Mouse (Mus musculus): ENCODE data around the gene Chrd. TPM values are rescaled to one million over a fixed set of nuclear protein-coding genes. Genes with fewer than 3 reads are reported as not detected.

Gene Chrd
- total and polyA plus RNA-seq, 3 experiments, result 0.05 TPM; not detected in 2

DNA sequence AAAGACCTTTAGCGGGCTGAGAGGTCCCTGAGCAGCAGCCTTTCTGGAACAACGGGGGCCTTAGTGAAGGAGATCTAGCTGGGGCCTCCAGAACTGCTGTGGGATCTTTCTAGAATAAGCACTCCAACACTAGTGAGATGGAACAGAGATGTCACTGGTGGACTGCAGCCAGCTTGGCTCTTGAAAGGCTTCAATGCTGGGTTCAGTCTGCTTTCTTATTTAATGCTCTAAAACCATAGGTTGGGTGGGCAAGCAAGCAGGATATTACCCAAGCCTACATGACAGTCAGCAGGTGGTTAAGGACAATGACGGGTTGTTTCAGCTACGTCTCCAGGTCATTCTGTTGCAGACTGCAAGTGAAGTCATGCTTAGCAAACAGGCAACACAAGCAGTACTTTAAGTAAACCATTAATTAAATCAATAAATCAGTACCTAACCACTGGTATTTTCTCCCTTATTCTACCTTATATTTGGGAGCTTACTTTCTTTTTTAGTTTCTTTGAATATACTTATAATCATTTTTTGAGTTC lies 48.2 kb downstream of the Chrd start:
- Histone ChIP-seq H3K4me1 (ENCODE audit: insufficient read depth, low read depth, low read length) (no peaks in the 10 kb centered on the region), H3K27me3 (ENCODE audit: insufficient read depth, low read length) (peaks cover 5% of the 10 kb centered on the region), H3K9me3 (replicated peaks) (no peaks in the 10 kb centered on the region), H3K36me3 (replicated peaks) (no peaks in the 10 kb centered on the region), H3K4me3 (ENCODE audit: low read depth, low read length) (no peak overlapping the region)
- ATAC-seq (ENCODE audit: extremely low read depth, insufficient number of reproducible peaks, low FRiP score, poor library complexity, severe bottlenecking) (no peak), DNase-seq (ENCODE audit: low spot score) (no peak)
- TF ChIP-seq GATA2 (IDR thresholded peaks at IDR 0.05; ENCODE audit: borderline replicate concordance, low read depth, low read length), result no peak

DNA sequence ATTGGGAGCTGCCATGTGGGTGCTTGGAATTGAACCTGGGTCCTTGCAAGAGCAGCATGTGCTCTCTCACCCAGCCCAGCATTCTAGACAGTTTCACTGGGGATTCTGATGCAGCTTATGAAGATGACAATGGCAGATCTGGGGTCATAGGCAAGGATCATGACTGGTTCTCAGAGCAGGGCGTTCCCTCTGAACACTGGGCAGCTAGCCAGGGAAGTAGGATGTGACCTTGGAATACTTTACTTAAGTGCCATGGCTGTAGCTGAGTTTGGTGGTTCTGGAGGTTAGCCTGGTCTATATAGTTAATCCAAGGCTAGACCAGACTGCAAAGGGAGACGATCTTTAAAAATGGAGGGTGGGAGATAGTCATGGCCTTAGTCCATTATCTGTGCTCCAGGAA lies 51.0 kb downstream of the Chrd start:
- DNase-seq (ENCODE audit: low spot score) (no peak), ATAC-seq (ENCODE audit: extremely low read depth, insufficient number of reproducible peaks, low FRiP score, poor library complexity, severe bottlenecking) (no peak)
- H3K27me3 ChIP-seq (ENCODE audit: insufficient read depth, low read length), result peaks cover 3% of the 10 kb centered on the region
- no peaks in the 10 kb centered on the region for H3K9me3 ChIP-seq (replicated peaks)
- H3K4me3 ChIP-seq (ENCODE audit: low read depth, low read length), result no peak overlapping the region
- H3K4me1 ChIP-seq (ENCODE audit: insufficient read depth, low read depth, low read length), result no peaks in the 10 kb centered on the region
- TF ChIP-seq CTCF (IDR thresholded peaks at IDR 0.05; ENCODE audit: low read depth, low read length) (no peak), TAL1 (conservative IDR thresholded peaks at IDR 0.05; ENCODE audit: low read depth, low read length) (no peak), GATA1 (IDR thresholded peaks at IDR 0.05; ENCODE audit: borderline replicate concordance, low read length) (no peak), POLR2AphosphoS5 (IDR thresholded peaks at IDR 0.05; ENCODE audit: insufficient replicate concordance, low read depth, low read length) (no peak), GATA2 (IDR thresholded peaks at IDR 0.05; ENCODE audit: borderline replicate concordance, low read depth, low read length) (no peak)
- no peaks in the 10 kb centered on the region for H3K36me3 ChIP-seq (replicated peaks)

DNA sequence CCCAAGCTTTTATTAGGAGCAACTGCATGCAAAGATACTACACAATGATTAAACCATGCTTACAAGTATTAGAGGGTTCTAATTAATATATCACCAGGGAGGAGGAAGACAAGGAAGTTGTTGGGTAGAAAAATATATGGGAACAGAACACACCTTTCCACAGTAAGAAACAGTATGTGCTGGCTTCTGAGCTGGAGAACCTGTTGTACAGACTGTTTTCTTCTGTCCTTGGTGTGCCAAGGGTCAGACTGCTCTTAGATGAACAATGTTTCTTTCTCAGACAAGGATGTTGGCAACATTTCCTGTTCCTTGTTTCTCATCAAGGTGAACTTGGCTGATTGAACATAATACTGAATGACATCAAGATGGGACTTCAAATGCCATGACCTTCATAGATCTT lies 51.8 kb downstream of the Chrd start:
- no peaks in the 10 kb centered on the region for H3K36me3 ChIP-seq (replicated peaks)
- ATAC-seq (ENCODE audit: extremely low read depth, insufficient number of reproducible peaks, low FRiP score, poor library complexity, severe bottlenecking), result no peak
- no peaks in the 10 kb centered on the region for H3K9me3 ChIP-seq (replicated peaks)
- no peak for TF ChIP-seq CTCF (IDR thresholded peaks at IDR 0.05; ENCODE audit: low read depth, low read length)
- TF ChIP-seq TAL1 (conservative IDR thresholded peaks at IDR 0.05; ENCODE audit: low read depth, low read length), result no peak
- TF ChIP-seq POLR2AphosphoS5 (IDR thresholded peaks at IDR 0.05; ENCODE audit: insufficient replicate concordance, low read depth, low read length), result no peak
- TF ChIP-seq GATA2 (IDR thresholded peaks at IDR 0.05; ENCODE audit: borderline replicate concordance, low read depth, low read length), result no peak
- TF ChIP-seq GATA1 (IDR thresholded peaks at IDR 0.05; ENCODE audit: borderline replicate concordance, low read length), result no peak
- no peak overlapping the region for H3K4me3 ChIP-seq (ENCODE audit: low read depth, low read length)
- no peaks in the 10 kb centered on the region for H3K4me1 ChIP-seq (ENCODE audit: insufficient read depth, low read depth, low read length)
- no peak for DNase-seq (ENCODE audit: low spot score)
- peaks cover 3% of the 10 kb centered on the region; the same call in 1 of the 2 replicates for H3K27me3 ChIP-seq (ENCODE audit: insufficient read depth, low read length)

DNA sequence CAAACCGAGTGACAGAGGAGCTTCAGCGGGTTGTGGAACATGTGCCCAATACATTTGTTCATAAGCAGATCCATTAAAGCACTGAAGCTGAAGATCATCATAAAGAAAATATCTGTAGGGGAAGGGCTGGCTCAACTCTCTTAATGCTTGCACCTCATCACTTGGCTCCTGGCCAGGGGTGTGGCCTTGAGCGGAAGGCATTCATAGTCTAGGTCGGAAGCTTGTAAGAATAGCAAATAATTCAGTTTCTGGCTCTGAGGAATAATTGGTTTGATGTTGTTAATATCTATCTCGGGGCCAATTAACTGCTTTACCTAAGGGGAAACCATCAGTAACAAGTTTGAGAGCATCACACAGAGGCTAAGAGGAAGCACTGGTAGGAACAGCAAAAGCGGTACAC lies 53.6 kb downstream of the Chrd start:
- Histone ChIP-seq H3K36me3 (replicated peaks) (no peaks in the 10 kb centered on the region), H3K9me3 (replicated peaks) (no peaks in the 10 kb centered on the region), H3K27me3 (ENCODE audit: insufficient read depth, low read length) (peaks cover 9% of the 10 kb centered on the region; the same call in 1 of the 2 replicates), H3K4me1 (ENCODE audit: insufficient read depth, low read depth, low read length) (no peaks in the 10 kb centered on the region), H3K4me3 (ENCODE audit: low read depth, low read length) (no peak overlapping the region)
- TF ChIP-seq POLR2AphosphoS5 (IDR thresholded peaks at IDR 0.05; ENCODE audit: insufficient replicate concordance, low read depth, low read length), result no peak
- TF ChIP-seq GATA1 (IDR thresholded peaks at IDR 0.05; ENCODE audit: borderline replicate concordance, low read length), result no peak
- TF ChIP-seq CTCF (IDR thresholded peaks at IDR 0.05; ENCODE audit: low read depth, low read length), result no peak
- no peak for TF ChIP-seq GATA2 (IDR thresholded peaks at IDR 0.05; ENCODE audit: borderline replicate concordance, low read depth, low read length)
- no peak for TF ChIP-seq TAL1 (conservative IDR thresholded peaks at IDR 0.05; ENCODE audit: low read depth, low read length)
- no peak for ATAC-seq (ENCODE audit: extremely low read depth, insufficient number of reproducible peaks, low FRiP score, poor library complexity, severe bottlenecking)
- no peak for DNase-seq (ENCODE audit: low spot score)

DNA sequence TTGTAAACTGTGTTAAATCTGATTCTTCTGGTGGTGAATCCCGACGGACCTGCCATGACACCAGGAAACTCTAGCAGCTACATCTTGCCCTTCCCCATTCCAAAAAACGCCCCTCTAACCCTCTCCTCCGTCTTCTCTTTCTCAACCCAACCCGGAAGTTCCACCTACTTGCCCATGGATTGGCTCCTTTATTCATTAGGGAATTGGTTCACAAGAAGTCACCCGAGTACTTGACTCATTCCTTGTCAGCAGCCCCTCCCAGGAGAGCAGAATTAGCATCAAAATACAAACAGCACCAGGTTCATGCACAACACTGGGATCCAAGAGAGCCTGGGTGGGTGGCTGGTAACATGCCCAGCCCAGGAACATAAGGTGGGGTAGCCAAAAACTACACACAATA lies 58.9 kb downstream of the Chrd start:
- TF ChIP-seq POLR2AphosphoS5 (IDR thresholded peaks at IDR 0.05; ENCODE audit: insufficient replicate concordance, low read depth, low read length), result no peak
- TF ChIP-seq GATA1 (IDR thresholded peaks at IDR 0.05; ENCODE audit: borderline replicate concordance, low read length), result no peak
- no peak for TF ChIP-seq TAL1 (conservative IDR thresholded peaks at IDR 0.05; ENCODE audit: low read depth, low read length)
- TF ChIP-seq CTCF (IDR thresholded peaks at IDR 0.05; ENCODE audit: low read depth, low read length), result no peak
- TF ChIP-seq GATA2 (IDR thresholded peaks at IDR 0.05; ENCODE audit: borderline replicate concordance, low read depth, low read length), result no peak
- Histone ChIP-seq H3K36me3 (replicated peaks) (no peaks in the 10 kb centered on the region), H3K9me3 (replicated peaks) (no peaks in the 10 kb centered on the region), H3K27me3 (ENCODE audit: insufficient read depth, low read length) (peaks cover 15% of the 10 kb centered on the region), H3K4me3 (ENCODE audit: low read depth, low read length) (no peak overlapping the region), H3K4me1 (ENCODE audit: insufficient read depth, low read depth, low read length) (no peaks in the 10 kb centered on the region)
- DNase-seq (ENCODE audit: low spot score), result no peak
- ATAC-seq (ENCODE audit: extremely low read depth, insufficient number of reproducible peaks, low FRiP score, poor library complexity, severe bottlenecking), result no peak

Other genes starting within 250 kb of the Chrd start
- 40.5 and 43.6 TPM in 2 replicates for gene Eif2b5, start 234.3 kb upstream of the Chrd start, total RNA-seq (2014; fragmentation: Nextera tagmentation)
- 105 and 107 TPM in 2 replicates for gene Eif2b5, start 234.3 kb upstream of the Chrd start, total RNA-seq (2017)
- gene Eif2b5, start 234.3 kb upstream of the Chrd start, polyA plus RNA-seq (2012), result 24.8 and 25.5 TPM in 2 replicates
- 51.8 and 57.2 TPM in 2 replicates for gene Dvl3, start 216.1 kb upstream of the Chrd start, total RNA-seq (2014; fragmentation: Nextera tagmentation)
- gene Dvl3, start 216.1 kb upstream of the Chrd start, total RNA-seq (2017), result 2.8 and 3.0 TPM in 2 replicates
- 26.9 and 28.2 TPM in 2 replicates for gene Dvl3, start 216.1 kb upstream of the Chrd start, polyA plus RNA-seq (2012)
- 302 and 342 TPM in 2 replicates for gene Ap2m1, start 197.6 kb upstream of the Chrd start, total RNA-seq (2014; fragmentation: Nextera tagmentation)
- 173 and 186 TPM in 2 replicates for gene Ap2m1, start 197.6 kb upstream of the Chrd start, total RNA-seq (2017)
- 67.5 and 73.4 TPM in 2 replicates for gene Ap2m1, start 197.6 kb upstream of the Chrd start, polyA plus RNA-seq (2012)
- gene Abcf3, start 184.6 kb upstream of the Chrd start, total RNA-seq (2014; fragmentation: Nextera tagmentation), result 34.6 and 35.1 TPM in 2 replicates
- gene Abcf3, start 184.6 kb upstream of the Chrd start, total RNA-seq (2017), result 66.1 and 70.1 TPM in 2 replicates
- 21.1 and 22.1 TPM in 2 replicates for gene Abcf3, start 184.6 kb upstream of the Chrd start, polyA plus RNA-seq (2012)
- not detected in 2 replicates for gene Vwa5b2, start 143.7 kb upstream of the Chrd start, total RNA-seq (2014; fragmentation: Nextera tagmentation)
- 0.29 TPM in 1 of 2 replicates, not detected in the other for gene Vwa5b2, start 143.7 kb upstream of the Chrd start, total RNA-seq (2017)
- gene Vwa5b2, start 143.7 kb upstream of the Chrd start, polyA plus RNA-seq (2012), result 0.02 and 0.07 TPM in 2 replicates
- 16.4 and 22.1 TPM in 2 replicates for gene Eef1akmt4, start 121.5 kb upstream of the Chrd start, total RNA-seq (2014; fragmentation: Nextera tagmentation)
- gene Eef1akmt4, start 121.5 kb upstream of the Chrd start, total RNA-seq (2017), result 9.8 and 11.5 TPM in 2 replicates
- 6.0 and 8.7 TPM in 2 replicates for gene Eef1akmt4, start 121.5 kb upstream of the Chrd start, polyA plus RNA-seq (2012)
- not detected in 2 replicates for gene Gm49333, start 121.5 kb upstream of the Chrd start, total RNA-seq (2014; fragmentation: Nextera tagmentation)
- not detected in 2 replicates for gene Gm49333, start 121.5 kb upstream of the Chrd start, total RNA-seq (2017)
- not detected in 2 replicates for gene Gm49333, start 121.5 kb upstream of the Chrd start, polyA plus RNA-seq (2012)
- 36.3 and 45.6 TPM in 2 replicates for gene Alg3, start 121.4 kb upstream of the Chrd start, total RNA-seq (2014; fragmentation: Nextera tagmentation)
- gene Alg3, start 121.4 kb upstream of the Chrd start, total RNA-seq (2017), result 9.9 and 12.0 TPM in 2 replicates
- 5.5 and 12.8 TPM in 2 replicates for gene Alg3, start 121.4 kb upstream of the Chrd start, polyA plus RNA-seq (2012)
- gene Camk2n2, start 111.8 kb upstream of the Chrd start, total RNA-seq (2014; fragmentation: Nextera tagmentation), result not detected in 2 replicates
- 0.22 and 0.58 TPM in 2 replicates for gene Camk2n2, start 111.8 kb upstream of the Chrd start, total RNA-seq (2017)
- gene Camk2n2, start 111.8 kb upstream of the Chrd start, polyA plus RNA-seq (2012), result 1.1 and 1.2 TPM in 2 replicates
- gene Ece2, start 103.3 kb upstream of the Chrd start, total RNA-seq (2014; fragmentation: Nextera tagmentation), result 0.58 TPM in 1 of 2 replicates, not detected in the other
- 0.12 and 0.16 TPM in 2 replicates for gene Ece2, start 103.3 kb upstream of the Chrd start, total RNA-seq (2017)
- gene Ece2, start 103.3 kb upstream of the Chrd start, polyA plus RNA-seq (2012), result not detected in 2 replicates
- 175 and 205 TPM in 2 replicates for gene Psmd2, start 81.5 kb upstream of the Chrd start, total RNA-seq (2014; fragmentation: Nextera tagmentation)
- 246 and 273 TPM in 2 replicates for gene Psmd2, start 81.5 kb upstream of the Chrd start, total RNA-seq (2017)
- gene Psmd2, start 81.5 kb upstream of the Chrd start, polyA plus RNA-seq (2012), result 349 and 352 TPM in 2 replicates
- 325 and 411 TPM in 2 replicates for gene Eif4g1, start 64.8 kb upstream of the Chrd start, total RNA-seq (2014; fragmentation: Nextera tagmentation)
- gene Eif4g1, start 64.8 kb upstream of the Chrd start, total RNA-seq (2017), result 257 and 270 TPM in 2 replicates
- gene Eif4g1, start 64.8 kb upstream of the Chrd start, polyA plus RNA-seq (2012), result 957 and 1,213 TPM in 2 replicates
- 3.1 and 3.9 TPM in 2 replicates for gene Fam131a, start 39.9 kb upstream of the Chrd start, total RNA-seq (2014; fragmentation: Nextera tagmentation)
- 1.2 and 2.6 TPM in 2 replicates for gene Fam131a, start 39.9 kb upstream of the Chrd start, total RNA-seq (2017)
- 9.5 and 10.1 TPM in 2 replicates for gene Fam131a, start 39.9 kb upstream of the Chrd start, polyA plus RNA-seq (2012)
- gene Polr2h, start 15.5 kb upstream of the Chrd start, total RNA-seq (2014; fragmentation: Nextera tagmentation), result 17.5 and 22.7 TPM in 2 replicates
- 95.7 and 97.6 TPM in 2 replicates for gene Polr2h, start 15.5 kb upstream of the Chrd start, total RNA-seq (2017)
- 3.3 and 6.1 TPM in 2 replicates for gene Polr2h, start 15.5 kb upstream of the Chrd start, polyA plus RNA-seq (2012)
- gene Clcn2, start 15.4 kb upstream of the Chrd start, total RNA-seq (2014; fragmentation: Nextera tagmentation), result 25.8 and 26.7 TPM in 2 replicates
- gene Clcn2, start 15.4 kb upstream of the Chrd start, total RNA-seq (2017), result 16.4 and 23.3 TPM in 2 replicates
- gene Clcn2, start 15.4 kb upstream of the Chrd start, polyA plus RNA-seq (2012), result 32.6 and 55.5 TPM in 2 replicates
- not detected in 2 replicates for gene Thpo, start 1.4 kb downstream of the Chrd start, total RNA-seq (2014; fragmentation: Nextera tagmentation)
- gene Thpo, start 1.4 kb downstream of the Chrd start, total RNA-seq (2017), result not detected in 2 replicates
- not detected in 2 replicates for gene Thpo, start 1.4 kb downstream of the Chrd start, polyA plus RNA-seq (2012)

Measured in G1E (cell line).